Mouse (Mus musculus) heart, embryonic 10.5 days (tissue): ENCODE results near the gene Megf6. TPM values are rescaled to one million over a fixed set of nuclear protein-coding genes. Genes with fewer than 3 reads are reported as not detected.

Source experiments
- DNase-seq: peaks from one replicate; pipeline ENCODE4 v3.0.0-alpha.2; 2017; ENCODE audit warnings: low spot score
- H3K27ac ChIP-seq: fragments of 300-500 bp; sonication (generic); 2 replicates; pipeline ENCODE4 v1.5.1; 2016; ENCODE audit warnings: mild to moderate bottlenecking
- H3K27me3 ChIP-seq: fragments of 300-500 bp; sonication (generic); 2 replicates; pipeline ENCODE4 v1.6.1; 2016; ENCODE audit warnings: mild to moderate bottlenecking; ENCODE audit not compliant: poor library complexity, insufficient read depth, severe bottlenecking
- H3K36me3 ChIP-seq: fragments of 300-500 bp; sonication (generic); 2 replicates; pipeline ENCODE4 v1.6.1; 2016; ENCODE audit warnings: mild to moderate bottlenecking, moderate library complexity
- H3K4me1 ChIP-seq: fragments of 300-500 bp; sonication (generic); 2 replicates; pipeline ENCODE4 v1.6.1; 2016; ENCODE audit warnings: mild to moderate bottlenecking
- H3K4me3 ChIP-seq: fragments of 300-500 bp; sonication (generic); 2 replicates; pipeline ENCODE4 v1.5.1; 2016; ENCODE audit warnings: mild to moderate bottlenecking, moderate library complexity
- H3K9me3 ChIP-seq: fragments of 300-500 bp; sonication (generic); 2 replicates; pipeline ENCODE4 v1.6.1; 2016; ENCODE audit warnings: mild to moderate bottlenecking, moderate library complexity
- WGBS: fragments of 180-500 bp; shearing (Covaris S2); methylation state at CpG from one replicate; pipeline ENCODE4 v1.1.7; 2016; 5-methylcytosine and 5-hydroxymethylcytosine counted together
- polyA plus RNA-seq: library from polyadenylated mRNA; unstranded; fragments of >200 nt; fragmentation: Nextera tagmentation; extraction: Ambion mirVana; gene quantifications from 2 replicates; pipeline ENCODE4 v1.2.1, GENCODE M21; 2016

Megf6 gene
- polyA plus RNA-seq, 1 experiment from 2014 or later: 13.5 TPM

DNA sequence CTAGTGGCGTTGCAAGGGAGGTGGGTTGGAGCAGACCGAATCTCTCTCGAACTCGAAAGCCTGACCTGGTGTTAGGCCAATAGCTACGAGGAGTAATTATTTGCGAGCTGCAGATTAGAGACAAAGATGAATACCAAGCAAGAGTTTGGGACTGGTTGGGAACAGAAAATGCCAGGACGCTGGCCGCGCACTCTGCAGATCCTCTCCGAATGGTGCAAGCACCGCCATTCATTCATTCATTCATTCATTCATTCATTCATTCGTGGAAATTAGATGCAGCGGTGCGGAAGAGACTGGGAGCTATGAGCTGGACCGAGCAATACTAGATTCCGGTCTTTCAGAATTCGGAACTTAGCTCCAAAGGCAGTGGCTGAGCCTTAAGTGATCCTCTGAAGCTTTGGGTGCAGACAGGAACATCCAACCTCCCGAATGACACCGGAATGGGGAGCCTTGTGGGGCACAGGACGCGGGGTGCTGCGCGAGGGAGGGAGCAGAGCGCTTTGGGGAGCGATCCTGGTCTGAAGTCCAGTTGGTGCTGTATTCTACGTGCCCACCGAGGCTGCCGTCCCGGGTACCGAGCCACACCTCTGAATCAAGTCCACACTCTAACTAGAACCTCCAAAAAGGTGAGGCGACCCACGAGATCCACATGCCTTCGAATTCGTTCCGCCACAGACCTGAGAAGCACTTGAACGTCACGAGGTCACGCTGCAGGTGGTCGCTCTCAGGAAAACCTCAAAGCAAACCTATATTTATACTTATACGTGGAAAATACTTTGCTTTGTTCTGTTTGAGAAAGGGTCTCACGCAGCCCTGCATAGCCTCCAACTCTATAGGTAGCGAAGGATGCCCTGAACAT, 29.3 kb upstream of the Megf6 start:
- peaks cover 3% of the 10 kb centered on the region for H3K36me3 ChIP-seq
- peak overlapping the region; percentile 87 for H3K4me3 ChIP-seq
- H3K27me3 ChIP-seq: peaks cover 64% of the 10 kb centered on the region
- no peaks in the 10 kb centered on the region for H3K9me3 ChIP-seq
- H3K27ac ChIP-seq: no peak overlapping the region
- H3K4me1 ChIP-seq: peaks cover 33% of the 10 kb centered on the region
- no peak for DNase-seq
- WGBS: 3% methylated on average over 42 of the region's 42 CpGs

DNA sequence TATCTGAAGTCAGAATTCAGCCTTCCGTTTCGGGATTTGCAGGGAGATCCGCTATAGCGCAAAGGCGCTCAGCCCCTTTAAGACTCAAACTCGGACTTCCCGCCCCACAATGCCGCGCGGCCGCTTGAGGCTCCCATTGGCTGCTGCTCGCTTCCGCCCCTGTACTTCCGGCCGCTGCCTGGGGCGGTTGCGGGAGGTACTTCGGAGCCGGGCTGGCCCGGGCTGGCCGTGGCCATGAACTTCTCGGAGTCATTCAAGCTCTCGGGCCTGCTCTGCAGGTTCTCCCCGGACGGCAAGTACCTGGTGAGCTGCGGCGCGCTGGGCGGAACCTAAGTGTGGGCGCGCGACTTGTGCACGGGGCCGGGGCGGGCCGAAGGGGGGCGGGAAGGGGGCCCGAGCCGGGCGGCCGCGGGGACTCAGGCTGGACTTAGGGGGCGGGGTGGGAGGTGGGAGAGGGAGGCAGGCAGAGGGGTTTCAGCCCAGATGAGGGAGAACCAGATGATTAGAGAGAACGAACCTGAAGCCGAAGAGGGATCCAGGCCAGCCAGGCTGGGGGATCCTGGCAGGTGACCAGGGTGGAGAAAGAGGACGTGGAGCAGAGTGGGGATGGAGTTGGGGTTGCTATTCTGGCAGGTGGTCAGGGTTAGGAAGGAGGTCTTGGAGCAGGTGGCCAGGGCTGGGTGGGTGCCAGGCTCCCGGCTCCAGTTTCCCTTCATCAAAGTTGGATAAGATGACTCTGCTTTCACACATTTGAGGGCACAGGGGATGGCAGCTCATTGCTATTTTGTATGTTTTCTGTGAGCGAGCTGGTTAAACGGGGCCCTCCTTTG, 28.1 kb upstream of the Megf6 start, which contains the start of gene Wrap73:
TSS of gene Wrap73 (plus strand) at position 162 of the 830 bp plus-strand sequence.
- Histone ChIP-seq H3K4me3 (peak within 1 kb of the TSS; percentile 87), H3K9me3 (no peaks in the 10 kb centered on the region), H3K4me1 (peaks cover 33% of the 10 kb centered on the region), H3K36me3 (peaks cover 7% of the 10 kb centered on the region), H3K27ac (peak within 1 kb of the TSS; percentile 93), H3K27me3 (peaks cover 52% of the 10 kb centered on the region)
- WGBS: 3% methylated on average over 49 of the region's 49 CpGs
- peak; percentile 95 for DNase-seq

DNA sequence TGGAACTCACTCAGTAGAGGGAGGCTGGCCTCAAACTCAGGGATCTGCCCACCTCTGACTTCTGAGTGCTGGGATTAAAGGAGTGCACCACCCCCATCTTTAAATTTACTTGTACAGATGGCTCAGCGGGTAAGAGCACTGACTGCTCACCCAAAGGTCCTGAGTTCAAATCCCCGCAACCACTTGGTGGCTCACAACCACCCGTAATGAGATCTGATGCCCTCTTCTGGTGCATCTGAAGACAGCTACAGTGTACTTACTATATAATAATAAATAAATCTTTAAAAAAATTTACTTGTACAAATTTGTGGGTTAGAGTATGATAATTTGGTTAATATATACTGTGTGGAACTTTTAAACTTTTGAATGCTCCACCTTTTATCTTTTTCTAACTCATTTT, 25.8 kb upstream of the Megf6 start:
- H3K27ac ChIP-seq: no peak overlapping the region
- peaks cover 28% of the 10 kb centered on the region for H3K4me1 ChIP-seq
- peaks cover 29% of the 10 kb centered on the region for H3K27me3 ChIP-seq
- H3K9me3 ChIP-seq: no peaks in the 10 kb centered on the region
- H3K4me3 ChIP-seq: no peak overlapping the region
- DNase-seq: no peak
- whole genome bisulfite sequencing: 77% methylated on average over 3 of the region's 3 CpGs
- H3K36me3 ChIP-seq: peaks cover 29% of the 10 kb centered on the region

DNA sequence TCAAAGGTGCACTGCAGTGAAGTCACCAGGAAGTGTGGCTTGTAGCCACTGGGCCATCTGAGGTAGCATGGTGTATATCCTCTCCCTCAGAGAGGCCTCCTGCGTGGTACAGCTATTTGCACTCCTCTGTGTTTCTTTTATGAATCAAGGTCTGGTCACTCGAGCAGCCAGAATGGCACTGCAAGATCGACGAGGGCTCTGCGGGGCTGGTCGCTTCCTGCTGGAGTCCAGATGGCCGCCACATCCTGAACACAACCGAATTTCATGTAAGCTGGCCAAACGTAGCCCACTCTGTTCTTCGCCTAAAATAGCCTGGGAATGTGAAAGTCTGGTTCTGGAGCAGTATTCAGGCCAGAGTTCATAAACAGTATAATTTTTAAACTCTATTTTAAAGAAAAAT, 24.2 kb upstream of the Megf6 start:
- no peak overlapping the region for H3K27ac ChIP-seq
- H3K4me1 ChIP-seq: peaks cover 12% of the 10 kb centered on the region
- no peaks in the 10 kb centered on the region for H3K9me3 ChIP-seq
- H3K4me3 ChIP-seq: no peak overlapping the region
- WGBS: 83% methylated on average over 10 of the region's 10 CpGs
- DNase-seq: no peak
- H3K36me3 ChIP-seq: peaks cover 43% of the 10 kb centered on the region
- peaks cover 13% of the 10 kb centered on the region for H3K27me3 ChIP-seq

DNA sequence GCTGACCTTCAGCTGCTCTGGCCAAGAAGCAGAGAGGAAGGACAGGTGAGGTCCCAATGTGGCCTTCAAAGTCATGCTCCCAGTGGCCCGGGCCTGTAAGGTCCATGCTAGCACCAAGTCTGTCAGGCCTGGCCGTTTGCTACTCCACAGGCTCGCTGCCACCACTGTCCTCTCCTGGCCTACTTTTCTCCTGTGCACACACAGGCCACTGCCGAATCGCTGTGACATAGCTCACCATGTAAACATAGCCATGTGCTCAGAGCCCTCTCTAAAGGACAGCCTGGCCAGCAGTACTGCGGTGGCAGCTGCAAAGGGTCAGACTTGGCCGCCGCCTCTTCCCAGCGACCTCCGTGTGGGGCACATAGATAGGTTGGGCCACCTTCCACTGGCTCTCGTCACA, 16.4 kb upstream of the Megf6 start:
- Histone ChIP-seq H3K36me3 (peaks cover 91% of the 10 kb centered on the region), H3K4me1 (peaks cover 3% of the 10 kb centered on the region; the same call in 1 of the 2 replicates), H3K9me3 (no peaks in the 10 kb centered on the region), H3K27ac (no peak overlapping the region), H3K27me3 (no peaks in the 10 kb centered on the region), H3K4me3 (no peak overlapping the region)
- DNase-seq: no peak
- 76% methylated on average over 11 of the region's 11 CpGs for WGBS

DNA sequence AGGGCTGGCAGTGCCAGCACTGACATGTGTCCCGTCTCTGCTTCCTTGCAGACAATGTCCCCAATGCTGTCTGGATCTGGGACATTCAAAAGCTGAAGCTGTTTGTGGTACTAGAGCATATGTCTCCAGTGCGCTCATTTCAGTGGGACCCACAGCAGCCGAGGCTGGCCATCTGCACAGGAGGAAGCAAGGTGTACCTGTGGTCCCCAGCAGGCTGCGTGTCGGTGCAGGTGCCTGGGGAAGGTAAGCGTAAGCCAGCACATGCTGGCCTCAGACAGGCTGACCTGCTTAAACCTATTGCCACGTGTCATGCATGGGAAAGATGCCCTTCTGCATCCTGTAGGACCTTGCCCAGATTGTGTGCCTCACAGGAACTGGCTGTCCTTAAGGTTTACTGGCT, 14.5 kb upstream of the Megf6 start:
- no peak overlapping the region for H3K27ac ChIP-seq
- no peak for DNase-seq
- no peaks in the 10 kb centered on the region for H3K27me3 ChIP-seq
- H3K36me3 ChIP-seq: peaks cover 73% of the 10 kb centered on the region
- peaks cover 18% of the 10 kb centered on the region for H3K4me1 ChIP-seq
- 85% methylated on average over 7 of the region's 7 CpGs for whole genome bisulfite sequencing
- H3K4me3 ChIP-seq: no peak overlapping the region
- no peaks in the 10 kb centered on the region for H3K9me3 ChIP-seq

DNA sequence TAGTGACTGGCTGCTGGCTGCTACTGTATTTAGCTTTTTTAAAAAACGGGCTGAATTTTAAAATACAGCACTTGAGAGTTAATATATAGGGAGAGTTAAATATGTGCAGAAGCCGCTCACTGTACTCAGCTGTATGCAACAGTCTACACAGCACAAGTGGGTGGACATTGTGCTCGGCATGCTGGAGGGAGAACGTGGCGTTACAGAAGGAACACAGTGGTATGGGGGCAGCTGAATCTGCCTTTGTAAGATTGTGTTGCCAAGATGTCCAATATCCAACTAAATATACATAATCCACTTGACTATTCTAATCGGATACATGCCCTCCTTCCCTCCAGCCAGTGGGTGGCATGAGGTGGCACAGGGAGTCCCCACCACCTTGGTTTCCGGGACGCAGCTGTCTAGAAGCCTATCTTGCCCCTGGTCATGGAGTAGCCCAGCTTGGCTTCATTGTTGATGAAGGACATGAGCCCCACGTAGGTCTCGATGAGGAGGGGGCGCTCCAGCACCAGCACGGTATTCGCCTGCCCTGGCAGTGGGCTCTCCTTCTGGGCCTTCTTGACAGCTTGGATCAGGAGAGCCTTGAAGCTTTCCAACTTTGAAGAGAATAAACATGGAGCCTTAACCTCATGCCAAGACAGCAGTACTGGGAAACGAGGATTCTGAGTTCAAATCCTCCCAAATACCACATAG, 12.4 kb upstream of the Megf6 start:
- 90% methylated on average over 14 of the region's 14 CpGs for WGBS
- Histone ChIP-seq H3K27ac (no peak overlapping the region), H3K36me3 (peaks cover 53% of the 10 kb centered on the region)

DNA sequence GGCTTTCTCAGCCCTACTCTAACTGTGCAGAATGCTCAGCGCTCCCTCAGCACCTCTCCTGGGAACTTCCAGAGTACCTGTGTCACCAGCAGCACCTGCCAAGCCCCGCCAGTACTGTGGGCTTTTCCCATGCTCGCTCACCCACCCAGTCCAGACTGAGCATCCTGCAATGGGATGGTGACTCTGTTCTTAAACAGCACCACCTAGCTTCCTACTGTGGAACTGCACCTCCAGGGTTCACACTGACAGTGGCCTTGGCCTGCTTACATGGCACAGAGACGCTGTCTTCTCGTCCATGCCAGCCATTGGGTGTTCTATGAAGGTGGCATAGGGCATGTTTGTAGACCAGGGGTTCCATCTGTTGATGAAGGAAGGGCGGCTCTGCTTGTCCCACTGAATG, 11.5 kb upstream of the Megf6 start:
- peaks cover 25% of the 10 kb centered on the region for H3K4me1 ChIP-seq
- H3K27ac ChIP-seq: no peak overlapping the region
- peaks cover 48% of the 10 kb centered on the region for H3K36me3 ChIP-seq
- 22% methylated on average over 6 of the region's 6 CpGs for WGBS
- DNase-seq: peak; percentile 90
- no peaks in the 10 kb centered on the region for H3K27me3 ChIP-seq
- no peaks in the 10 kb centered on the region for H3K9me3 ChIP-seq
- H3K4me3 ChIP-seq: no peak overlapping the region

More for the DNA sequence above, 12.4 kb upstream of the Megf6 start:
- no peak for DNase-seq
- no peaks in the 10 kb centered on the region for H3K9me3 ChIP-seq
- H3K4me1 ChIP-seq: peaks cover 25% of the 10 kb centered on the region
- no peaks in the 10 kb centered on the region for H3K27me3 ChIP-seq
- no peak overlapping the region for H3K4me3 ChIP-seq

DNA sequence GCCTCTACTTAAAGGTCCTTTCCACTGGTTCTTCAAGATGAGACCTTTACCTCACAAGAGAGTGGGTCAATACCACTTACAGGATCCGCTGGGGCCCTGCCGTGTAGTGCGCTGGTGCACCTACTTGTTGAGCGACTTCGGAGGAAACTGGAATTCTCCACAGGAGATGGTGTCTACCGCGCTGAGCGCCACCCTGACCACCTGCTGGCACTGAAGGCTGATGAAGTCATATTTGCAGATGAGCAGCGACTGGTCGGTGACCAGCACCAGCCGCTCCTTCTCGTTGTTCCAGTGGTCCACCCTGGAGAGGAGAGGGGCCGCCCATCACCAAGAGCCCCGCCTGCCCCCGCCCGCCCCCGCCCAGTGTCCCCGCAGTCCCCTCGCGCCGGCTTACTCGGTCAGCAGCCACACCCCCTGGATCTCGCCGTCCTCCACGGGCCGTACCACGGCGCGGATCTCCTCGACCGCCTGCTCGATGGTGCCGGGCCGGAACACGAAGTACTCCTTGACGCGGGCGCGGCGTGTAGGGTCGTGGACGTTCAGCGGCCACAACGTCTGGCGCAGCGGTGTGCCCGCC, 10.5 kb upstream of the Megf6 start:
- H3K9me3 ChIP-seq: no peaks in the 10 kb centered on the region
- peaks cover 25% of the 10 kb centered on the region for H3K4me1 ChIP-seq
- H3K36me3 ChIP-seq: peaks cover 39% of the 10 kb centered on the region
- 2% methylated on average over 47 of the region's 47 CpGs for WGBS
- H3K27ac ChIP-seq: peak overlapping the region; percentile 89
- peak overlapping the region; percentile 99 for H3K4me3 ChIP-seq
- DNase-seq: no peak
- H3K27me3 ChIP-seq: no peaks in the 10 kb centered on the region

DNA sequence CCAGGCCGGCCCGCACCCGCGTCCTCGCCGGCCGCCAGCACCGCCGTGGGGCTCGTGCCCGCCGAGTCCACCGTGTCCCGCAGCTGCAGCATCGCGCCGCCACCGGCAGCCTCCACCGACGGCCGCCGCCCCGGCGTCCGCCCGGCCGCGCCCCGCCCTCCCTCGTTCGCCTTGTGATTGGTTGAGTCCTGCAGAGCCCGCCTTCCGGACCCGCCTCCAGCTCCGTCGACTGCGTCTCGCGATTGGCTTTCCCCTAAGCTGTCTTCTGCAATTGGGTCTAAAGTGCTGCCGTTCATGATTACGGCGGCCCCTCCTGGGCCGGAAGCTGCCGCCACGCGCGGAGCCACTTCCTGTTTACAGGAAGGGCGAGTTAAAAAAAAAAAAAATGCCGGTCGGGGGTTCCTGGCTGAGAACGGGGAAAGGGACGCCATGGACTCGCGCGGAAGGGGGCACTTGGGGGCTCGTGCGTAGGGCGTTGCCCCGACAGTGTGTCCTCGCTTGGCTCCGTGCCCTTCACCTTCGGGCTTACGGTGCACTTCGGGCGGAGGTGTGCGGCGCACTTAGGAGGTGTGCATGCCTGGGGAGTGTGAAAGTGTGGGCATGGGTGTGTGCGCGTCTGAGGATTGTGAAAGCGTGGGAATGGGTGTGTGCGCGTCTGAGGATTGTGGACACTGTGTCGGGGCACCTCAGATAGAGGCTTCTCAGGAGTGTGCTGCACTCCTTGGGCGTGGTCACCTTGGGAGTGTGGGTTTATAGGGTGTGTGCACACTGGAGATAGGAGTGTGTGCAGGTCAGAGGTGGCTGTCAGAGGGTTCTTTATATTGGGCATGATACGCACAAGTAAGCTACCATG, 9.8 kb upstream of the Megf6 start, which contains the start of gene Tprgl:
TSS of gene Tprgl (minus strand) at position 129 of the 853 bp plus-strand sequence.
- H3K4me1 ChIP-seq: peaks cover 25% of the 10 kb centered on the region
- H3K9me3 ChIP-seq: no peaks in the 10 kb centered on the region
- under 1% methylated on average over 75 of the region's 75 CpGs for WGBS
- H3K27me3 ChIP-seq: no peaks in the 10 kb centered on the region
- peak within 1 kb of the TSS; percentile 89 for H3K27ac ChIP-seq
- peak; percentile 99 for DNase-seq
- peak within 1 kb of the TSS; percentile 99 for H3K4me3 ChIP-seq
- H3K36me3 ChIP-seq: peaks cover 32% of the 10 kb centered on the region

DNA sequence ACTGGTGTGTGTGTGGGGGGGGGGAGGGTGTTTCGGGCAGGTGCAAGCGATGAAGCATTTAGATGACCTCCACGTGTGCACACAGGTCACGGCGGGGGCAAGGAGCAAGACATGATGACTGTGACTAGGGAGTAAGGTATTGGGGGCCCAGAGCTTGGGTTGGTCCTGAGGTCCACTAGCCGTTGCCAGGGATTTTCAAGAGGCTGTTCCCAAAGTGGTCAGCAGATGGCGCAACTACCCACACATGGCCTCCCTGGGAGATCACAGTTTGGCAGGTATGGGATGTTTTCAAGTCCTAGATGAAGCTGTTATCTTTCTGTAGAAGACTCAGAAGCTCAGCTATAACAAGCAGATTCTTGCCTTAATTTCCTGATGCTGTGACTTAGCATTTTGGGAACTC, 7.2 kb upstream of the Megf6 start:
- WGBS: 10% methylated on average over 7 of the region's 7 CpGs
- peaks cover under 1% of the 10 kb centered on the region for H3K27me3 ChIP-seq

More for the DNA sequence above, 7.2 kb upstream of the Megf6 start:
- Histone ChIP-seq H3K9me3 (no peaks in the 10 kb centered on the region), H3K36me3 (peaks cover 7% of the 10 kb centered on the region), H3K27ac (no peak overlapping the region), H3K4me3 (no peak overlapping the region), H3K4me1 (peaks cover 25% of the 10 kb centered on the region)
- DNase-seq: no peak
